In the genomic region with DNA sequence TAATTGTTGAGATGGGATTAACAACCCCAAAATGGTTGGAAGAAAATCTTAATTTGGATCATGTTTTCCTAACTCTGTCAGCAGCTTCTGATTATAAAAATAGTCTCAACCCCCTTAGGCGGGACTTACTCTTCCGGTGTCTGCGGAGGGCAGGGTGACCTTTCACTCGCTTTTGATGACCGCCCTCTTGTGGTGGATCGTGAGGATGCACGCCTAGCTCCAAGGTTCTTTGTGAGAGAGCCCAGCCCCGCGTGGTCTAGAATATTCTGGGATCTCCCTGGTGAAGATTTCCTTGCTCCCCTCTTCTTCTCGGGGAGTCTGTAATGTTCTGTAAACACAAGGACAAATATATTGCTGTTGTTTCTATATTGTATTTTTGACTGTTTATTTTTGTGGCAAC, we compare ENCODE assay signal across 8 mouse cellular contexts. TPM values are rescaled to one million over a fixed set of nuclear protein-coding genes. Genes with fewer than 3 reads are reported as not detected.
DNase-seq lines count a peak whose midpoint lies in the region; ATAC-seq and TF ChIP-seq lines count a peak whose summit lies in the region.

No protein-coding gene starts in this region.

- no peaks in the 10 kb centered on the region for H3K27me3 ChIP-seq in forebrain, embryonic 16.5 days (replicated peaks; ENCODE audit: control insufficient read depth, insufficient read depth, low read length)
- H3K27me3 ChIP-seq in neural tube, embryonic 15.5 days (replicated peaks), result no peaks in the 10 kb centered on the region

- in situ Hi-C loops in ES-E14 (cut with MboI; ENCODE audit: low sequenced_read_pairs in 2 of 2, unreplicated experiment in 2 of 2), result loop anchor here in 1 of 2 experiments (25.0 kb wide), 1 partner anchor 452 kb away; the partner anchor contains the start of gene Uqcrfs1

- peak overlapping the region; percentile 26; the same call in 1 of the 2 replicates for H3K4me2 ChIP-seq in forebrain, embryonic 16.5 days (ENCODE audit: low read length)
- H3K4me2 ChIP-seq in neural tube, embryonic 15.5 days, result peak overlapping the region; percentile 42

- peak; percentile 86 for DNase-seq in ES-E14 (ENCODE audit: low read depth, low spot score)
- peak; percentile 88 to 89 for DNase-seq in cerebellum, adult 18-20 months
- DNase-seq in heart, postnatal 36 days, result peak; percentile 84 to 87
- DNase-seq in layer of hippocampus, adult 18-20 months (ENCODE audit: low spot score in 2 of 2), result peak; percentile 70 to 93
- DNase-seq in lung, adult 18-20 months, result peak; percentile 74 to 80
- peak; percentile 89 for DNase-seq in testis, postnatal 10 days (ENCODE audit: low spot score)

- H3K9me3 ChIP-seq in ES-E14 (ENCODE audit: control insufficient read depth, insufficient read depth, low read depth, low read length), result no peaks in the 10 kb centered on the region
- peaks cover 2% of the 10 kb centered on the region; the same call in 1 of the 2 replicates for H3K9me3 ChIP-seq in forebrain, embryonic 16.5 days (ENCODE audit: control insufficient read depth, low read length)
- no peaks in the 10 kb centered on the region for H3K9me3 ChIP-seq in neural tube, embryonic 15.5 days (replicated peaks)

- no peak overlapping the region for H3K4me3 ChIP-seq in ES-E14 (ENCODE audit: insufficient read depth in 1 of 2, low read depth in 1 of 2, low read length in 2 of 2, poor library complexity in 1 of 2, severe bottlenecking in 1 of 2)
- H3K4me3 ChIP-seq in forebrain, embryonic 16.5 days (replicated peaks; ENCODE audit: low read length), result no peak overlapping the region
- H3K4me3 ChIP-seq in neural tube, embryonic 15.5 days (replicated peaks), result no peak overlapping the region

- H3K27ac ChIP-seq in ES-E14 (ENCODE audit: insufficient read depth, low read depth, low read length, poor library complexity, severe bottlenecking), result no peak overlapping the region
- H3K27ac ChIP-seq in forebrain, embryonic 16.5 days (ENCODE audit: low read length), result no peak overlapping the region
- H3K27ac ChIP-seq in neural tube, embryonic 15.5 days (replicated peaks), result no peak overlapping the region

- 4% methylated on average over 10 of the region's 10 CpGs for WGBS in forebrain, embryonic 16.5 days
- WGBS in neural tube, embryonic 15.5 days, result under 1% methylated on average over 10 of the region's 10 CpGs

- intact Hi-C loops in heart, postnatal 36 days (cut with DNase I), result loop anchor here (1.0 to 5.0 kb wide), 2 partner anchors 98 to 228 kb away; partner anchors contain the start of gene E2f3

- ATAC-seq in forebrain, embryonic 16.5 days, result peak; percentile 95
- peak; percentile 92 for ATAC-seq in neural tube, embryonic 15.5 days (ENCODE audit: low FRiP score)

- H3K4me1 ChIP-seq in ES-E14 (ENCODE audit: control insufficient read depth in 2 of 2, insufficient read depth in 2 of 2, low read length in 2 of 2, poor library complexity in 1 of 2), result peaks cover 2 to 7% of the 10 kb centered on the region in 2 experiments
- 0 out of 2 replicates have a peak, but pooled peaks cover 3% of the 10 kb centered on the region for H3K4me1 ChIP-seq in forebrain, embryonic 16.5 days (replicated peaks; ENCODE audit: control insufficient read depth, insufficient read depth, low read length)
- H3K4me1 ChIP-seq in neural tube, embryonic 15.5 days, result peaks cover 5% of the 10 kb centered on the region

- no peak overlapping the region for H3K9ac ChIP-seq in ES-E14 (ENCODE audit: insufficient read depth, low read depth, low read length, poor library complexity, severe bottlenecking)
- H3K9ac ChIP-seq in forebrain, embryonic 16.5 days (replicated peaks; ENCODE audit: low read depth, low read length), result no peak overlapping the region
- H3K9ac ChIP-seq in neural tube, embryonic 15.5 days (replicated peaks), result no peak overlapping the region

- H3K36me3 ChIP-seq in ES-E14 (ENCODE audit: control insufficient read depth, insufficient read depth, low read length, poor library complexity, severe bottlenecking), result no peaks in the 10 kb centered on the region
- H3K36me3 ChIP-seq in forebrain, embryonic 16.5 days (ENCODE audit: control insufficient read depth, insufficient read depth), result no peaks in the 10 kb centered on the region
- H3K36me3 ChIP-seq in neural tube, embryonic 15.5 days, result no peaks in the 10 kb centered on the region

TF ChIP-seq in ES-E14, 5 proteins besides CTCF, POLR2A, EP300 and RAD21:
- TF ChIP-seq ZC3H11A (IDR thresholded peaks at IDR 0.05; ENCODE audit: borderline replicate concordance, low read depth, low read length) (peak; percentile 79), ZNF384 (IDR thresholded peaks at IDR 0.05; ENCODE audit: low read depth, low read length) (no peak)

RNA-seq across cellular contexts. Expression of gene Mboat1, which starts 51.3 kb away (rescaled TPM):
- 4.5 and 4.6 TPM in 2 replicates for total RNA-seq in ES-E14 (2012; rRNA removed)
- 2.3 and 3.5 TPM in 2 replicates for polyA plus RNA-seq in forebrain, embryonic 16.5 days (2015; fragmentation: Nextera tagmentation; extraction: Ambion mirVana)
- total RNA-seq in heart, postnatal 36 days (2021), result 1 to 10 TPM; 1.2 TPM
- total RNA-seq in layer of hippocampus, adult 18-20 months (2021), result 1 to 10 TPM; 1.3 to 1.6 TPM
- 2.3 and 8.7 TPM in 2 replicates for polyA plus RNA-seq in neural tube, embryonic 15.5 days (2015; fragmentation: Nextera tagmentation; extraction: Ambion mirVana)
